Mouse (Mus musculus) lung, postnatal 0 days (tissue): ENCODE results near the gene Hspa1b. TPM values are rescaled to one million over a fixed set of nuclear protein-coding genes. Genes with fewer than 3 reads are reported as not detected.

Experiments
- ATAC-seq: fragments of 200-750 bp; cut with Nextera tagmentation; 2 replicates; pipeline ENCODE4 v1.8.0; 2017; ENCODE audit warnings: moderate library complexity
- DNase-seq: peaks from one replicate; pipeline ENCODE4 v3.0.0-alpha.2; 2016; ENCODE audit warnings: low spot score
- H3K27ac ChIP-seq: fragments of 300-500 bp; sonication (generic); 2 replicates; pipeline ENCODE4 v1.5.1; 2014; ENCODE audit warnings: antibody characterized with exemption, mild to moderate bottlenecking, low read length, mixed read lengths
- H3K27me3 ChIP-seq: fragments of 300-500 bp; sonication (generic); replicated peaks from 2 replicates; pipeline ENCODE4 v1.6.1; 2014; ENCODE audit warnings: low read length, mixed read lengths; ENCODE audit not compliant: insufficient read depth
- H3K36me3 ChIP-seq: fragments of 300-500 bp; sonication (generic); 2 replicates; pipeline ENCODE4 v1.6.1; 2014; ENCODE audit warnings: low read length, mixed read lengths; ENCODE audit not compliant: insufficient read depth
- H3K4me1 ChIP-seq: fragments of 300-500 bp; sonication (generic); 2 replicates; pipeline ENCODE4 v1.6.1; 2014; ENCODE audit warnings: antibody characterized with exemption, low read depth, low read length, mixed read lengths; ENCODE audit not compliant: insufficient read depth
- H3K4me2 ChIP-seq: fragments of 300-500 bp; sonication (generic); replicated peaks from 2 replicates; pipeline ENCODE4 v1.6.1; 2014; ENCODE audit warnings: low read depth, mild to moderate bottlenecking, low read length, moderate library complexity, mixed read lengths
- H3K4me3 ChIP-seq: fragments of 300-500 bp; sonication (generic); 2 replicates; pipeline ENCODE4 v1.5.1; 2014; ENCODE audit warnings: low read depth, low read length
- H3K9ac ChIP-seq: fragments of 300-500 bp; sonication (generic); replicated peaks from 2 replicates; pipeline ENCODE4 v1.6.1; 2014; ENCODE audit warnings: low read depth, mild to moderate bottlenecking
- H3K9me3 ChIP-seq: fragments of 300-500 bp; sonication (generic); 2 replicates; pipeline ENCODE4 v1.6.1; 2016; ENCODE audit warnings: low read length, mixed read lengths
- CTCF ChIP-seq: IDR thresholded peaks from 2 replicates; pipeline ENCODE4 v1.5.1; 2016; ENCODE audit warnings: antibody characterized with exemption, mild to moderate bottlenecking
- EP300 ChIP-seq: IDR thresholded peaks from 2 replicates; pipeline ENCODE4 v1.6.1; 2016; ENCODE audit warnings: antibody characterized with exemption, mild to moderate bottlenecking, control low read depth
- WGBS: fragments of 180-500 bp; shearing (Covaris S2); extraction: QIAGEN DNeasy Blood & Tissue Kit; methylation state at CpG from one replicate; pipeline ENCODE4 v1.1.7; 2014; 5-methylcytosine and 5-hydroxymethylcytosine counted together
- polyA plus RNA-seq: library from polyadenylated mRNA; unstranded; fragments of >200 nt; fragmentation: Nextera tagmentation; extraction: Ambion mirVana; gene quantifications from 2 replicates; pipeline ENCODE4 v1.2.1, GENCODE M21; 2015

Gene Hspa1b
- polyA plus RNA-seq, 1 experiment from 2014 or later, result 0.50 TPM

- DNase-seq, result no peak
- H3K4me2 ChIP-seq, result no peak overlapping the region
- H3K36me3 ChIP-seq, result no peaks in the 10 kb centered on the region
- peaks cover 5% of the 10 kb centered on the region; the same call in 1 of the 2 replicates for H3K4me1 ChIP-seq
- TF ChIP-seq CTCF (no peak), EP300 (no peak)
- no peak overlapping the region for H3K27ac ChIP-seq
- H3K4me3 ChIP-seq, result no peak overlapping the region
- H3K9ac ChIP-seq, result no peak overlapping the region
- no peaks in the 10 kb centered on the region for H3K27me3 ChIP-seq
- no peaks in the 10 kb centered on the region for H3K9me3 ChIP-seq
- WGBS, result 87% methylated on average over 5 of the region's 5 CpGs
- no peak for ATAC-seq
These were observed 12.4 kb downstream of the Hspa1b start for GRCm38 (mm10) chr17:34946486-34947140.

- H3K9me3 ChIP-seq, result no peaks in the 10 kb centered on the region
- no peak overlapping the region for H3K9ac ChIP-seq
- ATAC-seq, result peak; percentile 44
- DNase-seq, result peak; percentile 51
- no peak overlapping the region for H3K4me2 ChIP-seq
- H3K27ac ChIP-seq, result no peak overlapping the region
- TF ChIP-seq CTCF (no peak), EP300 (no peak)
- H3K27me3 ChIP-seq, result no peaks in the 10 kb centered on the region
- no peak overlapping the region for H3K4me3 ChIP-seq
- no peaks in the 10 kb centered on the region for H3K36me3 ChIP-seq
- no peaks in the 10 kb centered on the region for H3K4me1 ChIP-seq
These were observed 14.7 kb downstream of the Hspa1b start for GRCm38 (mm10) chr17:34944362-34944761.

- WGBS, result 88% methylated on average over 4 of the region's 4 CpGs
- no peak for DNase-seq
- no peak overlapping the region for H3K4me2 ChIP-seq
- H3K9ac ChIP-seq, result no peak overlapping the region
- ATAC-seq, result no peak
- H3K4me3 ChIP-seq, result no peak overlapping the region
- H3K4me1 ChIP-seq, result no peaks in the 10 kb centered on the region
- TF ChIP-seq EP300, result no peak
- no peak for TF ChIP-seq CTCF
- H3K9me3 ChIP-seq, result no peaks in the 10 kb centered on the region
- H3K36me3 ChIP-seq, result no peaks in the 10 kb centered on the region
- H3K27me3 ChIP-seq, result no peaks in the 10 kb centered on the region
- H3K27ac ChIP-seq, result no peak overlapping the region
These were observed 15.8 kb downstream of the Hspa1b start for GRCm38 (mm10) chr17:34943128-34943815.

GRCm38 (mm10) chr17:34941344-34942041, 17.5 kb downstream of the Hspa1b start:
- TF ChIP-seq EP300 (no peak), CTCF (no peak)
- H3K4me1 ChIP-seq, result no peaks in the 10 kb centered on the region
- H3K9ac ChIP-seq, result no peak overlapping the region; the same call in 1 of the 2 replicates
- no peaks in the 10 kb centered on the region for H3K27me3 ChIP-seq
- H3K36me3 ChIP-seq, result no peaks in the 10 kb centered on the region
- H3K4me2 ChIP-seq, result peak overlapping the region; percentile 36
- no peak overlapping the region for H3K4me3 ChIP-seq
- ATAC-seq, result no peak
- peak overlapping the region; percentile 43; the same call in 1 of the 2 replicates for H3K27ac ChIP-seq
- DNase-seq, result peak; percentile 14
- 8% methylated on average over 15 of the region's 15 CpGs for WGBS
- no peaks in the 10 kb centered on the region for H3K9me3 ChIP-seq

- no peak for DNase-seq
- Histone ChIP-seq H3K27me3 (no peaks in the 10 kb centered on the region), H3K4me3 (no peak overlapping the region), H3K9me3 (no peaks in the 10 kb centered on the region), H3K27ac (no peak overlapping the region; the same call in 1 of the 2 replicates), H3K36me3 (0 out of 2 replicates have a peak, but pooled peaks cover 2% of the 10 kb centered on the region), H3K4me1 (no peaks in the 10 kb centered on the region), H3K4me2 (no peak overlapping the region), H3K9ac (no peak overlapping the region)
- TF ChIP-seq EP300 (no peak), CTCF (no peak)
- WGBS, result 81% methylated on average over 6 of the region's 6 CpGs
- ATAC-seq, result no peak
These were observed 21.0 kb downstream of the Hspa1b start for GRCm38 (mm10) chr17:34937960-34938505.

GRCm38 (mm10) chr17:34934830-34935229, 24.2 kb downstream of the Hspa1b start:
- no peak overlapping the region for H3K27ac ChIP-seq
- H3K9ac ChIP-seq, result no peak overlapping the region
- no peaks in the 10 kb centered on the region for H3K9me3 ChIP-seq
- peak; percentile 59 for DNase-seq
- TF ChIP-seq CTCF (no peak), EP300 (peak; percentile 35; the same call in 1 of the 2 replicates)
- H3K27me3 ChIP-seq, result no peaks in the 10 kb centered on the region
- ATAC-seq, result no peak
- no peak overlapping the region for H3K4me2 ChIP-seq
- H3K4me1 ChIP-seq, result peaks cover 7% of the 10 kb centered on the region; the same call in 1 of the 2 replicates
- WGBS, result 39% methylated on average over 8 of the region's 8 CpGs
- H3K36me3 ChIP-seq, result 0 out of 2 replicates have a peak, but pooled peaks cover 2% of the 10 kb centered on the region
- no peak overlapping the region for H3K4me3 ChIP-seq
